Mouse (Mus musculus) testis, postnatal 14 days (tissue): ENCODE results near the gene Dyrk3.
"Not testable (repeated sequence)": the region's sequence is repeated elsewhere in the genome, so short reads cannot be mapped to it uniquely, and the experiment has no call there.

ENCODE experiments used
- DNase-seq: peaks from one replicate; pipeline ENCODE4 v3.0.0; 2021; ENCODE audit warnings: low spot score

Gene Dyrk3

DNA sequence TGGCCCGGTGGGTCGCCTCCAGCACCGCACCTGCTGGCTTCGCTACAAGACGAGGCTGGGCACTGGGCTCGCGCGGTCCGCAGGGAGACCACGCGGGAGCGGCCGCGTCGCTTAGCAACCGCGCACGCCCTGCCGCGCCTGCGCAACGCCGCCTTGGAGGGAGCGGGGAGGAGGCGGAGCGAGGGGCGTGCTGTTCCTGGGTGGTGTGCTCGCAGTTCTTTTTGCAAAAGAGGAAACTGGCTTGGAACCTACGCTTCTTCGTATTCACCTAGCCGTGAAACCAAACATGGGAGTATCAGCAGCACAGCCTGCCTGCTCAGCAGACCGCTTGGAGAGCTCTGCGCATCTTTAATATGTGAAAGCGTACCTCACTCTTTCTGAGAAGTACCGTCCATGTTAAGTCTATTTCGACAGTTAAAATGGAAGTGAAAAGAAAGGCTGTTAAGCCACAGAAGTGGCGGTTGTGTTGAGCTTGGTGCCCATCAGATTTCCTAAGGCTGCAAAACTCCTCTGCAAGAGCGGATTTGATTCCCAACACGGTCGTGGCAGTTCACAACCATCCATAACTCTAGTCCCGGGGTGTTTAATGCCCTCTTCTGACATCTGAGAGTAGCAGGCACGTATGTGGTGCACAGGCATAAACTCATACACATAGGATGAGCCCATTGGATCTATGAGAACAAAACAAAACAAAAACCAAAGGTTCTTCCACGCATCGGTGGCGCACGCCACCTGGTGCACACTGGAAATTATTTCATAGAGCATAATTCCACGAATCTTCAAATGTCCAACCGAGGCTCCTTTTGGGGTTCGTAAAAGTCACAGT lies at the start of gene Dyrk3:
Dyrk3 (minus strand) TSS at position 150 of the 826 bp plus-strand sequence.
- peak; percentile 87 for DNase-seq

DNA sequence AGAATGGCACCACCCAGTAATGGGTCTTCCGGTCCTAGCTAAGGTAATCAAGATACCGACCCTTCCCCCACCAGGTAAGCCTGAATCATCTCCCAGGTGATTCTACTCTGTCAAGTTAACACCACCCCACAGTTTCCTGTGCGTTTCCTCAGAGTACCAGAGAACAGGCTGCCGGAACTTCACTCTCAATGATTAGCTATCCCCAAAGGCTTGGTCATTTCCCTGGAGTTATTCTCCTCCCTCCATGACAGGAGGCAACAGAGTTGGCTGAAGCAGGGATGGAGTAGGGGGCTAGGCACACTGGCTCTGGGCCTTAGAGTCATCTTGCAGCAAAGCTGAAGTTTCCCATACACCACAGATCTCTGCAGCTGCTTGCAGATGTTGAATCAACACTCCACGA lies 49.7 kb upstream of the Dyrk3 start:
- no peak for DNase-seq

DNA sequence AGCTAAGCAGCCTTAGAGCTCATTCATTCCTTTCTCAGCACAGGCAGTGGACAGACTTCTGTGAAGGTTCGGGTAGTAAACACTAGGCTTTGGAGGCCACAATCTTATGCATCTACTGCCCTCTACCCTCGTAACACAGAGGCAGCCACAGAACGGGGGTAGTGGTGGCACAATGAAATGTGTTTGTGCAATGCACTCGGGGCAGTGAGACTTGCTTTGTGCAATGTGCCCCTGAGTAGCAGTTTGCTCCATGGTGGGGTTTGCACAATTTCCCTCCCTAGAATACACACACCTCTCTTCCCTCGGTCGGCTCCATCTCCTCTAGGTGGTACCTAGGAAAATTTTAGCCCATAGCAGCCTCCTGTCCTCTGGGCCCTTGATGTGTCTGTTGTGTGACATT lies 48.9 kb upstream of the Dyrk3 start:
- no peak for DNase-seq

DNA sequence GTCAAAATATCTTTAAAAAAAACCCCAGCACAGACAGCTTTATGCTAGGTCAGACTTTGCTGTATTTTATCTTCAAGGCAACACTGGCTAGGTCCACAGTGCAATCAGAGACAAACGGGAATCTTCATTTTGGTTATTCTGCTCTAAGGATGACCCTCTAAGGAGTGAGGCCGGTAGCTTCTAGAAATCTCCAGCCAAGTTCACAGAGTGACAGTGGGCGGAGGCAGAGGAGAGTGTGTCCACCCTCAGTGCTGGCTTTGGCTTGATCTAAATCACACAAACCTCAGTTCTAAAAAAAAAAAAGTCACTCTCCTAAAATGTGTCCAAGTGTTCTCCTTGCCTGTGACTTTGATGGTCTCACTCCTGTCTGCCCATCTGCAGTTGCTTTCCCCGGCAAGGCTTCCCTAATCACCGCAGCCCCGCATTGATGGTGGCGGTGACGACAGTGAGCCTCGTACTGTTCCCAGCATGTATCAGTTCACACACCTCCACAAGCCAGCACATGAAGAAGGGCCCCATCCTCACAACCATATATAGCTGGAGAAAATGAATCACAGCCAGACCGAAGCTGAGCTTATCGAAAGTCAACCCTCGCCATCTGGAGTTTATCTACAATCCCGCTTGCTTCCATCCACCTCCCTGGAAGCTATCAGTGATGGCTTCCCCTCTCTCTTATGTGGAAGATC lies 47.8 kb upstream of the Dyrk3 start:
- no peak for DNase-seq

DNA sequence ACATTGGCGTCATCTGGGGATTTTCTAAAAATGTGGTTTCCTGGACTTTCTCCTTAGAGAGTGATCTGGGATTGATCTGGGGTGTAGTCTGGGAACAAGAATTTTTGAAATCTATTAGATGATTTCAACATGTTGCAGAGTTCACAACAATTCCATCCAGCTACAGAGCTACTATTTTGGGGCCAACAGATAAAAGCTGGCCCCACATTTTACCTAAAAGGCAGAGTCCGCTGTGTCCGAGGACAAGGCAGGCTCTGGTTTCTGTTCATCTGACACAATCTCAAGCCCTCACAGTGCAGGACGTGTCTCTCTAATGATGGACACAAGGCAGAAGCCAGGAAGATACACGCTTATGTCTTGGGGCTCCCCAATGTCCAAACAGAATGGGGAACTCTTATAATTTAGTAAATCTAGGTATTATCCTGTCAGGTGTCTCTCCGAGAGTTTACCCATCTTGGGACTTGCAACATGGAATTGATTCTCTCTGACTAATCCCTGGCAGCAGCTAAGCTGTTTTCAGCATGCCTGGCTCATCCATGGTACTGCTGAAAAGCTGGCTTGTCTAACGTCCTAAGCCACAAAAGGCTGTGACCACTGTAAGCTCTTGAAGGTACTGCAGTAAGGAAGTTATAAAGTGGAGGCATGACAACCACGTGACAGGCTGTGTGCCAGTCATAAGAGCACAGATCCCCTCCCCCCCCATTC lies 47.0 kb upstream of the Dyrk3 start:
- no peak for DNase-seq

DNA sequence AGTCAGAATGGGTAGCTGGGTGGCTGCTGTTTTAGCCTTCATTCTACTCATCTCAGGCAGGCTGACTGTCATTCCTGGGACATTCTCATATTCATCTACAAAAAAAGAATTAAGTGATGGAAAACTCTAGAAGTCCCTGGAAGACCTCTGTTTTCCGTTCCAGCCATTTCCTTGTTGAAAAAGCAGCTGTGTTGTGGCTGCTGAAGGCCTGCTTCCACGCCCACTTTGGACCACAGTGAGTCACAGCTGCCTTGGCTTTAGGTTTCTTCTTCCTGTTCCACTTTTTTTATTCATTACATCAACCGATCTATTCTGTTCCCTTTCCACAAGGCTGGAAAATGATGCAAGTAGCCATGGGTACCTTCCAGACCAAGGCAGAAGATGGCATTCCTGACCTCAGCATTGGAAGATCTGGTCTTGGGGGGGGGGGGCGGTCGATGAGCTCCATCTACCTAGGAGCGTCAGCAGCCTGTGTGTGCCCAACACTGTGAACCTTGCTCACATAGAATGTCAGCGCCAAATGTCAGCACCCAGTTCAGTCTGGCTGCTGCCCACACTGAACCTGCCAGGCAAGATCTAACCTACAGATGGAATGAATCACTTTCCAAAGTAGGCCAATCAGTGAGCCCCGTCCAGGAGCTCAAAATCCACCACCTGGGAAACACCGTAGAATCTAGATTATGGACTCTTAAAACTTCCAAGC lies 46.3 kb upstream of the Dyrk3 start:
- DNase-seq, result no peak

DNA sequence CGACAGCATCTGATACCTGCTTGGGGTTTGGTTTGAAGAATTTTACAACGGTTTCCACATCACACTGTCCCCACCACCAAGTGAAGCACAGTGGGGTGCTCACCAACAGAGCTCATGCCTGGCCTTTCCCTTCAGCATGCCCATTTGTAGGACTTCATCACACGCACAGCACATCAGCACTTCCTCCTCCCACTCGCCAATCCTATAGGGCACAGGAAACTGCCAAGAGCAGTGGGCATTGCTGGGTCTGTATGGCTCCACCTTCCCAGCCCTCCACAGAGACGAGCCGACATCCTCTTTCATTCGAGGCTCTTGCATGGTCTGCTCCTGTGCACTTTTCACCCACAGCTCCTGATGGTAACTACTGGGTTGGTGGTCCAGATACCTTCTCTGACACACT lies 45.1 kb upstream of the Dyrk3 start:
- no peak for DNase-seq

DNA sequence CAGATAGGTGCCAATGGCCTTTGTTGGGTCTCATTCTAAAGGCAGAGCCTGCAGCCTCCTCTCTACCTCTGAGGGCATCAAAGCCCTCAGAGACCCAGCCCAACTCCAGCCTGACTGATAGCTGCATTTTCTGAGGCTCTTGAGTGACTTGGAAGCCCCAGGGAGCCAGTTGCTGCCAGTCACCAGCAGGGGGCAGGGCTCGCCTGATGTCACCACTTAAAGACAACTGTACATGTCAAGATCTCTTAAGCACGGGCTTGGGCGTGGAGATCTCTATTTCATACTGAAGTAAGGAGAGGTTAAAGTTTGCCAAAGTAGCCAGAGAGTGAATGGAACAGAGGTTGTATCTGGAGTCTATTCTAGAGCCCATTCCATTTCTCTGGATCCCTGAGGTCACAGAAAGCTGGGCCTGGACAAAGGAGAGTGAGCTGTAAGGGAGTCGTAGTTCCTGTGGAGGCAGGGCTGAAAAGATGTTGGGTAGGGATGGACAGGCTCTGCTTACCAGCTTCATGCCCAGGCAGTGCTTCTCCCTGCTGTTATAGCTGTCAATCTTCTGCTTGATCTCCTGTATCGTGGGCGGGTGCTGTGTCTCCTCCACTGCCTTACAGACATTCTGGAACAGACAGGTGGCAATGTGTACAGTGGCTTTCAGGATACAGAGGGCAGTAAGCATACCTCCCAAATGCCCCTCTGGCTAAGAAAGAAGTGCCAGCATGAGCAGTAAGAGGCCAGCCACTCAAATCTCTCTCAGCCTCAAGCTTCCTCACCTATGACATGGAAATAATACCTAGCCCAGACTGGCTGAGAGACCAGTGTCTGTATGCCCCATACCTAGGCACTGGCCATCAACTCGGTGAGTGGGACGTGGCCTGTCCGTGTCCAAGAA lies 43.7 kb upstream of the Dyrk3 start:
- peak; percentile 36 for DNase-seq

DNA sequence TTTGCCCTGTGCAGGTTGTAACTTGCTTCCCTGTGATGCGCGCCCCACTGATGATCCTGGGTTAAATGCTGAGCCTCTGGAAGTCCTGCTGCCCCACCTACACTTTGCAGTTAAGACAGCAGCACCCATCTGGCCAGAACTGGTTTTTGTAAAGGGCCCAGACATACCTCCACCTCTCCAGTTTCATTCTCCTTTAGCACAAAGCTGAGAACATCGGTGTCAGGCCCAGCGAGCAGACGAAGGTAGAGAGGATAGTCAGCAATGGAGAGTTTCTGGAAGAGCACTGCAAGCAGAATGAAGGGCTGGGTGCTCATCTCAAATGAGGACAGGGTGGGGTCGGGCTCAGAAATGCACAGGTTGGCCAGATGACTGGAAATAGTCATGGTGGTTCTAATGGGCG lies 42.2 kb upstream of the Dyrk3 start:
- no peak for DNase-seq

DNA sequence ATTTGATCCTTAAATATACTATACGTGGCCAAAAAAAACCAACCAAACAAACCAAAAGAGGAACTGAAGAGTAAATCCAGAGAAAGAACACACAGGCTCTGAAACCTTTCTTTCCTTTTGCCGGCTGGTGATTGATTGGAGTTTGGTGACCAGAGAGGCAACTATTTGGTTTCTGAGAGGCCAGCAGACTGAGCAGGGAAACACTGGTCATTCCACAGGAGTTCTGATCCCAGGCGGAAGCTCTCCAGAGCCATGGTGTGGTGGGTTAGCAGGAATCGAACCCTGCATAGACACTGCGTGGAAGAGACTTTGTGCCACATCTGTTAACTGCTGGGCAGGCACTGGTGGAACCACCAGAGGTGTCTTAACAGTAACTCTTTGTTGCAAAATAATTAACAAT lies 39.9 kb upstream of the Dyrk3 start:
- DNase-seq, result no peak

DNA sequence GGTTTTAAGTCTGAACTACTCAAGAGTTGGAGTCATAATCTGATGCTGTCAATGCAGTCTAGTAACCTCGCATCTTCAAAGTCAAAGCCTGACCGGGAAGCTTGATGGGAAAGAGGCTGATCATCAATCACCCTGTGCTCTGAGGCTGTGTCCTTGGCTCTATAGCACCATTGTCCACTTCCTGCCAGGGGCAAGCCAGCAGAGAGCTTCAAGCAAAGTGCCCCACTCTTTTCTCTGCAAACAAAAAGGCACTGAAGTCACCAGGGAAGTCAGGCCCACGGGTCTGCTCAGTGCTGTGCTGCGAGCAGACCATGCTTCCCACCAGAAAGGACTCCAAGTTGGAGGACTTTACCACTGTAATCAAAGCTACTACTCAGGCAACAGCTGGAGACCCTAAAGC lies 39.1 kb upstream of the Dyrk3 start:
- no peak for DNase-seq

DNA sequence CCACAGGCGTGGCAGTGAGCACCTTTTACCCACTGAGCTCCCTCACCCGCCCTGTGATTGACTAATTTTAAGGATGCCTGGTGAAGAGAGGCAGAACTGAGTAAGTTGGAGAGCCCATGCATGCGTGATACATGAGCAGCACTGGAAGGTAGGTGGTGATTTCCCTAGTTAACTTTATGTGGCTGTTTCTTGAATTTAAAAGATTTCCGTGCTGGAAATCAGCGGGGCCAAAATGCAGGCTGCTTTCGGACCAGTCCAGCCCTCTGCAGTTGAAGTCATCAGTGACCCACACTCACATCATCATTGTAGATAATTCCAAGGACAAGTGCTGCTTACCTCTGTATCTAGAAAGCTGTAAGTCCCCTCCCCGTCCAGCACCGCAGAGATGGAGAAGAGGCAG lies 37.7 kb upstream of the Dyrk3 start:
- no peak for DNase-seq

DNA sequence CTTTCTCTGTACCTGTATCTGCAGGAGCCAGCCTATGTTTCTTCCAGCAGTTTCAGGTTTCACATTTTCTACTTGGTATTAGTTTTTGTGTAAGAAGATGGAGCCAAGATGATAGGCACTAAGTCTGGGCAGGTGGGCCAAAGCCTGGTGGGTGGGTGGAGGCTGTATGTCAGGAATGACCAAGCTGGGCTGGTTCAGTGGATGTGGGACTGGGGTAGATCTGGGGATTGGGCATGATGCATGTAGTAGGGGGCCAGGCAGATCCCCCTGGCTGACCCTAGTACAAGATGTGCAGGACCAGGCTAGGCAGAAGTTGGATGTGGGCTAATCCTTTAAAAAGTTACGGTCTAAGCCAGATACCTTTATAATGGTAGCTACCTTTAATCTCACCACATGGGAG lies 37.0 kb upstream of the Dyrk3 start:
- no peak for DNase-seq

DNA sequence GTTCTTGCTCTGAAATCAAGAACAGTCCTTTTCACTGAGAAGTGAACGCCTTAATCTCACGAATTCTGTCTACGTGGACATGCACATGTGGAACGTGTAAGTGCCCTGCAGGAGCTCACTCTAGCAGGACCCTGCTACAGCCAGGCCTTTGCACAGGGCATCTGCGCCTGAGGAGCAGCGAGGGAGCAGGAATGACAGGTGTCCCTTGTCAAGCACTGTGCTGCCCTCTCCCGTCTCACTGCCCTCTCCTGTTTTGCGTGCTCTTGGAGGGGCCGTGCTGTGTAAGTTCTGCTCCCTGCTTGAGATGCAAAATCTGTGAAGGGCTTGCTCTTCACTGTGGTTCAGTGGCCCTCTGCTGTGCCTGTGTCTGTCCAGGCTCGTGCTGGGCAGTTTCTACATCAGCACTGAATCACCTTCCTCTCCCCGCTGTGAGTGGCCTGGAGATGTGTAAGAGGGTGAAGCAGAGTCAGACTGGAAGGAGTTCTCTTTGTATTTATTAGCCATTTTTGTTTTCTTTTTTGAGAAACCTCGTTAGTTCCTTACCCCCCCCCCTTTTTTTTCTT lies 36.2 kb upstream of the Dyrk3 start:
- no peak for DNase-seq

DNA sequence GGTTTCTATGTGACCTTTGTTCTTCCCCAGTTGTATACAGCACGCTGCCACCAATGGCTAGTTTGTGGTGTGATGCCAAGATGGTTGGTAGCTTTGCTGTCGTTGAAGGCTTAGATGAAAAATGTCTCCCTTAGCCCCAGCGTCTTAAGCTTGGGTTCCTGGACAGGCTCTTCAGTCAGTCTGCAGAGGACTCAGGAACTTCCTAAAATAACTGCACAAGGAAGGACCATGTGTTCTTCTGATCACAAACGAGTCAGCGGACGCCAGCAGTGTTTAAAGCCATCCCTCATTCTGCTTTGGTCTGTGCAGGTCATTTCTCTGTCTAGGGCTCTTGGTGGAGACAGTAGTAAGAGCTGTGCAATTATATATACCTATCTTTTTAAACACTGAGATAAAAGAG lies 35.7 kb upstream of the Dyrk3 start:
- no peak for DNase-seq

DNA sequence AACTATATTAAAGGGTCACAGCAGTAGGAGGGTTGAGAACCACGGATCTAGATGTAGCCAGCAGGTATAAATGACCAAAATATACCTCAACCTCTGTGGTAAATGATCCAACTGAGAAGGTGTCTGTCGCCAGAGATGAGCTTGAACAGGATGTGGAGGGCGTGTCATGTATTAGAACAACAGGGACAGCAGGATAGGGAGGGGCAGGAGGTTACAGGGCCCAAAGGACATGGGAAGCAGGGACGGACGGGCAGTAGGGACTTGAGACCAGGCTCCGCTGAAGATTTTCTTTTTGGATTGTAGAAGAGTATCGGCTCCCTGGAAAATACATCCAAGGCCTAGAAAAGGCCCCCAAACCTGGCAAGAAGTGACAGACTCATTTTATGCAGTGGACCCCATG lies 34.9 kb upstream of the Dyrk3 start:
- DNase-seq, result no peak

DNA sequence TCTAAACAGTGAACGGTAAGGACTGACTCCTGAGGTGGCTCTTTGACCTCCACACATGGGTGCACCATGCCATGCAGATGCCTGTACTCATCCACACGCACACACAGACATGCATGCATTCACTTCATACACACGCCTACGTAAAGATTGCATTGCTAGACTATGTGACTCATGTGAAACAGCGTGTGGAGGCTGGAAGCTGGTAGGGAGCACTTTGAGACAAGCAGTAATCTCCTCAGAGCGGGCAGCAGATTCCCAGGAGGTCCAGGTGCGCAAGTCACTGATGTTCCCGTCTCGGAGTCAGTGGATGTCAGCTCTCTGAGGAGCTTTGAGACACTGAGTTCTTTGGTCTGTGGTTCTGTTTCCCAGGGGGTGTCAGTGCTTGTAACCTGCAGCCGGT lies 29.5 kb upstream of the Dyrk3 start:
- no peak for DNase-seq

DNA sequence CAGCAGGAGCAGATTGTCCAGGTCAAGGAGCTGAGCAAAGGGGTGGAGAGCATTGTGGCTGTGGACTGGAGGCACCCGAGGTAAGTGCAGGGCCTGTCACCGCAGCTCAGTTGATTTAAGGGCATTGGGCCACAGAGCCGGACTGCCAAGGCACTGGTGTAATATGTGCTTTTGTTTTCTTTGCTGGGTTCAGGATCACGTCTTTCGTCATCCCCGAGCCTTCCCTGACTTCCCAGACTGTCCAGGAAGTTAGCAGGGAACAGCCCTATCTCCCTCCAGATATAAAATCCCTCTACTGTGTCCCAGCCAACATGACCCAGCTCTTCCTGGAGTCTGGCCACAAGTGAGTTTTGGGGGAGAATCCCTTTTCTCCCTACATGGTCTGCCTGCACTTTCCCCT lies 26.3 kb upstream of the Dyrk3 start:
- no peak for DNase-seq

DNA sequence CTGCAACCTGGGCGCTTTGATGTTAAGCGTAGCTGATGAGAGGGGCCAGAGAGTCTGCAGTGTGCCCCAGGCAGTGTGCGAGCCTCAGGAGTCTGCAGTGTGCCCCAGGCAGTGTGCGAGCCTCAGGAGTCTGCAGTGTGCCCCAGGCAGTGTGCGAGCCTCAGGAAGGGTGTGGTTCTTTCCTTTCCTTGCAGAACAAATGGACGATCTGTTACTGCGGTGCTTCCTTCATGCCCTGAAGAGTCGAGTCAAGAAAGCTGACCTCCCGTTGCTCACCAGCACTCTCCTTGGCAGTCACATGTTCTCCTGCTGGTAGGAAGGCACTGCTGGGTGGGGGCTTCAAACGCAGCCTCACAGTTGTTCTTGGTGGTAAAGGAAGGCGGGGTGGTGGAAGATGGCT lies 23.0 kb upstream of the Dyrk3 start:
- no peak for DNase-seq

DNA sequence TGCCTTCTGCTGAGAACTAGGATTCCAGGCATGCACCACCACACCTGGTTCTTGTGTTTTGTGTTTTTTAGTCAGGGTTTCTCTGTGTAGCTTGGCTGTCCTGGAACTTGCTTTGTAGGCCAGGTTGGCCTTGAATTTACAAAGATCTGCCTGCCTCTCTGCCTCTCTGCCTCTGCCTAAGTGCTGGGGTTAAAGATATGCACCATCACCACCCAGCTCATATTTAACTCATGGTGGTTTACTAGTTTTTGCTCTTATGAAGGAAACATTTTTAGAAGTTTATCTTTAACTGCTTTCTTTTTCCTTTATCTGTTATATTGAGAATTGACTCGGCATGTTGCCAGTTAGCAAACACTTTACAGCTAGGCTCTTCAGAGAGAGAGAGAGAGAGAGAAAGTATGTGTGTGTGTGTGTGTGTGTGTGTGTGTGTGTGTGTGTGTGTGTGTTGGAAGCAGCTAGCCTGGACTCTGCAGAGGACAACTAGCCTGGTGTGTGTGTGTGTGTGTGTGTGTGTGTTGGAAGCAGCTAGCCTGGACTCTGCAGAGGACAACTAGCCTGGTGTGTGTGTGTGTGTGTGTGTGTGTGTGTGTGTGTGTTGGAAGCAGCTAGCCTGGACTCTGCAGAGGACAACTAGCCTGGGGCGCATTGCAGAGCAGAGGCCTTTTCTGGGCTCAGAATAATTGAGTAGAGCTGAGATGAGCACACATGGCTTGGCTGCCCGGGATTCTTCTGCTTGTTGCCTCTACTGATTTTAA lies 21.6 kb upstream of the Dyrk3 start:
- DNase-seq, result not testable (repeated sequence)
